Mouse (Mus musculus): Measurements from ENCODE around the gene Srgn.

- TF ChIP-seq CTCF (IDR thresholded peaks at IDR 0.05; ENCODE audit: insufficient read depth, low read length) = no peak
- TF ChIP-seq POLR2A (IDR thresholded peaks at IDR 0.05; ENCODE audit: borderline replicate concordance, extremely low read depth, low read depth, low read length) = no peak
These were observed 9.7 kb downstream of the Srgn start for GRCm38 (mm10) chr10:62517511-62517910.
